Mouse (Mus musculus) cerebellum, postnatal 10 days (tissue): Measurements from ENCODE around the gene Slc39a3.
"Not testable (repeated sequence)": the region's sequence is repeated elsewhere in the genome, so short reads cannot be mapped to it uniquely, and the experiment has no call there.

ENCODE experiments used
- DNase-seq, 2 experiments: peaks; one replicate each; pipeline ENCODE4 v3.0.0; 2021; ENCODE audit warnings: mixed read lengths in 2 of 2

Slc39a3 gene

DNA sequence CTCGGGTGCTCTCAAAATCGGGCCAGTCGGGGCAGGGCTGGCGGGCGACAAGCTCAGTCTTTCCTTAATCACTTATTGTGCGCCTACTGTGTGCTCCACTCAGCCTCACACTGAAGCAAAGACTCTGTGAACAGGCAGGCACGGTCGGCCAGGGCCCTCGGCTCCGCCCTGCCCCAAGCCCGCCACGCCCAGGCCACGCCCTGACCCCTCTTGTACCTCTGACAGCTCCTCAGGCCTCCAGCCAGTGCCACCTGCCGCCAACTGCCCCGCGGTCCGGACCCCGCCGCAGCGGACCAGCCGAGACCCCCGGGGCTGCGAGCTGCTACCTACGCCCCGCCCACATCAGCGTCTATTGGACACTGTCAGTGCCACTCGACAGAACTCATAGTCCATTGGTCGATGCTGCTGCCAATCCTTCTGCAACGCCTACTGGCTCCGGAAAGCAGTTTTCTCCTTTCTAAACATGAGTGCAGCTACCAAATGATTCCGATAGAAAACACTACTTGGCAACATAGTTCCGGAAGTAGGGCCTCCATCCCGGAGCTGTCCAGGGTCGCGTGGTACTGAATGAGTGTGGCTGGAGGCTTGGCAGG is at the start of gene Slc39a3:
Gene Slc39a3, minus strand, starts transcription at position 439 of the 593 bp plus-strand sequence.
- peak; percentile 99 to 100 for DNase-seq

DNA sequence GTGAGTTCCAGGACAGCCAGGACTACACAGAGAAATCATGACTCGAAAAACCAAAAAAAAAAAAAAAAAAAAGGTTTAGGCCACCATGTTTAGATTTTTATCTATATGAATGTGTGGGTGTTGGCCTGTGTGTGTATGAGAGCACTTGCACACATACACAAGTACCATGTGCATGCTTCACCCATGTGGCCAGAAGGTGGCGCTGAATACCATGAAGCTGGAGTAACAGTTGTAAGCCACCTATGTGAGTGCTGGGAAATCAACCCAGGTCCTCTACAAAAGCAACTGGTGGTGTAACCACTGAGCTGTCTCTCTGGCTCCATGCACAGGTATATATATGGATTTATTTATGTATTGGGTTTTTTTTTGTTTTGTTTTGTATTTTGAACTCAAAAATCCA is 49.8 kb upstream of the Slc39a3 start:
- peak; percentile 44 for DNase-seq

DNA sequence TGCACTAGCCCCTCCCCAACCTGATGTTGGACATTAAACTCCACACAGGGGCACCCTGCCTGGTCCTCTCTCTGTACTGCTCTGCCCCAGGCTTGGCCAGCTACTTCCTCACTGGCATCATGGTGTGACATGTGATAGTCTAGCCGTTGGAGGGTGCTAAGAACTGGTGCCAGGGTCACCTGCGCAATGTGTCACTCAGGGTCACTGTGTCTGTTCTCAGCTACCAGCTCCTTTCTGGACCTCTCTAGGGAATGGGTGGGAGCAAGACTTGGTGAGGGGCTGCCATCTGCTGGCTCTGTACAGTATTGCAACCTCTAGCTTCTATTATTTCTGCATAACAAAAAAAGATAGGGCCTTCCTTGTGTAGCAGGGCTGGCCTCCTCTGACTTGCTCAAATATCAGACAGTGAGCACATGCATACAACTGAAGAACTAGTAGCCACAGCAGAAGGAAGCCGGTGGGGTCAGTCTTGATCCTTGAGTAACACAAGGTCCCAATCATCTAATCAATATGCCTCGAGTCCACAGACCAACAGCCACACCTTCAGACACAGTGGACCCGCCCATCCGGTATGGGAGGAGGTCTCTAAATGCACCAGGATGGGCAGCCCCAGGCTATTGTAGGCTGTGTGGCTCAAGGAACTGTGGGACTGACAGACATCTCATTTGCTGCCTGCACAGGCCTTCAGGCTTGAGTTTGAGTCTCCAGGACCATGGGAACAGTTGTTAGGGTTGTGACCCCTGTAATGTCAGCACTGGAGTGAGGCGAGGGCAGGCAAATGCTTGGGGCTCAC is 45.1 kb upstream of the Slc39a3 start:
- peak; percentile 80 to 88 for DNase-seq

DNA sequence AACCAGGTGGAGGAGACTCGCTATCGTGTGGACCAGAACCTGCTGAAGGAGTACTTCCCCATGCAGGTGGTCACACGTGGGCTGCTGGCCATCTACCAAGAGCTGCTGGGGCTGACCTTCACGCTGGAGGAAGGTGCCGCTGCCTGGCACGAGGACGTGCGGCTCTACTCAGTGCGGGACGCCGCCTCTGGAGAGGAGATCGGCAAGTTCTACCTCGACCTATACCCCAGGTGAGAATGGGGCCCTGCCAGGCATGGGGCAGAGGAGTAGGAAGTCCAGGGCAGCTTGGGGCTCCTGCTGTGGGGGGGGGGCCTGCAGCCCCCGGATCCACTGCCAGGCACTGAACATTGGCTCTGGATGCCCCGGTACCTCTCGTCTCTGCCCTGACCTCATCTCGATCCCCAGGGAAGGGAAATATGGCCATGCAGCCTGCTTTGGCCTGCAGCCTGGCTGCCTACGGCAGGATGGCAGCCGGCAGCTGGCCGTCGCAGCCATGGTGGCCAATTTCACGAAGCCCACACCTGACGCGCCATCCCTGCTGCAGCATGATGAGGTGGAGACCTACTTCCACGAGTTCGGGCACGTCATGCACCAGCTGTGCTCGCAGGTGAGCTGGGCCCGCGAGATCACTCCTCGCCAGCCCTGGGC is 42.9 kb upstream of the Slc39a3 start:
- DNase-seq = peak; percentile 74 to 78

DNA sequence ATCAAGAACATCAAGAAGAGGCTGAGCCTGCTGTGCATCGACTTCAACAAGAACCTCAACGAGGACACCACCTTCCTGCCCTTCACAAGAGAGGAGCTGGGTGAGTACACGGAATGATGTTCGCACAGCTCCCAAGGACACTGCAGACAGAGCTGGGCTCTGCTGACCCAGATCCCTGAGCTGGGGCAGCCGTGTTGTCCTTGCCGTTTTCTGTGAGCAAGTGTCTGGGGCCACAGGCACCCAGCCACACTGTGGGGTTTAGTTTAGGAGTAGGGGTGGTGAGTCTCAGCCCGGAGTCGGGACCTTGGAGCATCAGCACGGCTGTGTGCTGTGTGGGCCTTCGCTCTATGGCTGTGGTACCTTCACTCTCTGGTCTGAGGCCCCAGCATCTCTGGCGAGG is 40.7 kb upstream of the Slc39a3 start:
- DNase-seq = no peak

DNA sequence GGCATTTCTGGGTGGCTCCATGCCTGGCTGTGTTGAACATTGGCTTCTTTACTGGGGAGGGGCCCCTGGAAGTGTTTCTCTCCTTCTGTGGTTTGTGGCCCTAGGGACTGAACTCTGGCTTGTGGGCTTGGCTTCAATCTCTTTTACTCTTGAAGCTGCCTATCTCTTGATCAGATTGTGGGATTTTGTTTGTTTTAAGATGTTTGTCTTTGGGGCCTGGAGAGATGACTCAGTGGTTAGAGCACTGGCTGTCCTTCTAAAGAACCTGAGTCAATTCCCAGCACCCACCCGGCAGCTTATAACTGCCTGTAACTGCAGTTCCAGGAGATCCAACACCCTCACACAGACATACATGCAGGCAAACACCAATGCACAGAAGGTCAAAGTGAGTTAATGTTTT is 39.1 kb upstream of the Slc39a3 start:
- no peak for DNase-seq

DNA sequence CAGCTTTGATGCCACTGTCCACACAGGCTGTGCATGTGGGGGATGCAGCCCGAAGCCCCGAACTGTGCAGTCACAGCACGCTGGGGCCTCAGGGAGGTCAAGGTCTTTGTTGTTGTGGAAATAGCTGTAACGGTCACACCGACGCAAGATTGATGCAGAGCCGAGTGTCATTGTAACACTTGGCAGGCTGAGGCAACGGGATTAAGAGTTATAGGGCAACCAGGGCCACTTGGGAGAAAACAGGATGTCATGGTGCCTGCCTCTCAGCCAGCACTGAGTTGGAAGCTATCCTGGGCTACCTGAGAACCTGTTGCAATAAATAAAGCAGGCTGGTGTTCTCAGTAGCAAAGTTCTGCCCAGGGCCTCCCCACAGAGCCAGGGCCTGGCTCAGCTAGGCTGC is 38.5 kb upstream of the Slc39a3 start:
- no peak for DNase-seq

DNA sequence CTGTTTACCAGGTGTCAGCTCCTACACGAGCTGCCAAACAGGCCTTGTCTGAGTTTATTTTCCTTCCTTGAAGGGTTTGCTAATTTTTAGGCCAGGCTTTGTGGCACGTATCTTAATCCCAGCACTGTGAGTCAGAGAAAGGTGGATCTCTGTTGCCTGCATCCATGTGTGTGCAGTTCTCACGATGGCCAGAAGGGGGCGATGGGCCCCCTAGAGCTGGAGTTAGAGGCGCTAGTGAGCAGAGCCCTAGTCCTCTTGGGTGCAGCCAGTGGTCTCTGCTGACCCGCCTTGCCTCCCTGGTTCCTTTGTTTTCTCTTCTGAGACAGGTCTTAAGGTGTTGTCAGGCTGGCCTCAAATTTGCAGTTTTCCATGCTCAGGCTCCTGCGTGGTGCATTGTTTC is 36.2 kb upstream of the Slc39a3 start:
- peak; percentile 46 to 50 for DNase-seq

DNA sequence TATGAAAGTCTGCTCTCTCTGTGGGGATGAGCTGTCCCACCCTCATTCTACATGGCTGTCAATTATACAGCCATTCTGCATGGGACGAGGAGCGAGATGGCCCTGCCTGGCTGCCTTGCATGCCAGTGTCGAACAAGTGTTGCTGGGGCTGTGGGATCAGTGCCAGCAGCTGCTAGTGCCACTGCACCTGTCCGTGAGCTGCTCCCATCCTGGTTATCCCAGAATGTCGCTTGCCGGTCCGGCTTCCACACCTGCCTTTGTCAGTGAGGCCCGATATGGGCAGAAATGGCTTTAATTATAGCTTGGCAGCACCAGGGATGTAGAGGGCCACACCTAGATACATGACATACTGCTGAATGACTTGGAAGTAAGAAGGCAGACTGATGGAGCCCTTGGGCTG is 35.1 kb upstream of the Slc39a3 start:
- DNase-seq = no peak

DNA sequence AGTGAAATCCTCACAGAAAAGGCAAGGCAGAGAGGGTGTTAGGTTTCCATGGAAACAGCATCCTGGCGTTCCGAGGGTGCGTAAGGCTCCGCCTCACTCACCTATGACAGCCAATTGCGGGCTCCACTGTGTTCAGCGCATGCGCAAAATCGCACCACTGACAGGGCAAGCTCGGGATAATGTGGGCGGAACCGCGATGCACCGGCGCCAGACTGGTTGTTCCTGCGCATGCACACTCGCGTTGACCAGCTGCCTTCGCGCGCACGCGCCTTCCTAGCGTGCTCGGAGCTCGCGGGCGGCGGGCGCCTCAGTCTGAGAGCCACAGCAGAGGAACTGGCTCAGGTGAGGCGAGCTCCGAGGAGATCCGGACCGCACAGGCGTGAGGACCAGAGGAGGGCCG is 32.6 kb upstream of the Slc39a3 start, which contains the start of gene Thop1:
Gene Thop1, plus strand, starts transcription at position 200 of the 400 bp plus-strand sequence.
- DNase-seq = peak; percentile 97 to 99

DNA sequence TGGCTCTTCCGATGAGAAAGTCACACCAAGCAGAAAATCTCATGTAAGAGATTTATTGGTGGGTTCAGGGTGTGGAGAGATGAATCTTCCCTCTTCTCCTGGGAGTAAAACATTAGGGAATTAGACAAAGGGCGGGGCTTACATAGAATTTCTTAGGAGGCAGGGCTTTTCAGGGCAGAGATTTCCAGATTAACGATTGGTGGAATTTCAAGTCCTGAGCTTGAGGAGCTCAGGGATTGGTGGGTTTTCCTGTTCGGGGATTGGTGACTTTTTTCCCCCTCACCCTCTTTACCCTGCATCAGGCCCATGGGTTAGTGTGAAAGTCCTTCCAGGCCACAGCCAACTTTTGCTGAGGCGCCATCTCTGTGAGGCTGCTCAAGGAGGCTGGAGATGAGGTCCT is 31.5 kb upstream of the Slc39a3 start:
- no peak for DNase-seq

DNA sequence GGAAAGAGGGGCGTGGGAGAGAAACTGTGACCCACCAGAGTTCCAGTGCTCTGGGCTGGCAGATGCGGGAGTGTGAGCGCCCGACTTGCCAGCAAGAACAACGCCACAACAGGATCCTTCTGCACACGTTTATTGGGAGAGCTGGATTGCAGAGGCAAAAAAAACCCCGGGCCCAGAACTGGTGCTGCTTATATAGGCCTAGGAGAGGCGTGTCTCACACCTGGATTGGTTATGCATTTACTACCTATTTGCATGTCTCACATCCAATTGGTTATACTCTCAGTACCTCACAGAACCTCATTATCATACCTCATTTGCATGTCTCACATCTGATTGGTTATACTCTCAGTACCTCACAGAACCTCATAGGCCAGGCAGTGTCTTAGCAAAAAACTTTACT is 27.3 kb upstream of the Slc39a3 start:
- DNase-seq = not testable (repeated sequence)

DNA sequence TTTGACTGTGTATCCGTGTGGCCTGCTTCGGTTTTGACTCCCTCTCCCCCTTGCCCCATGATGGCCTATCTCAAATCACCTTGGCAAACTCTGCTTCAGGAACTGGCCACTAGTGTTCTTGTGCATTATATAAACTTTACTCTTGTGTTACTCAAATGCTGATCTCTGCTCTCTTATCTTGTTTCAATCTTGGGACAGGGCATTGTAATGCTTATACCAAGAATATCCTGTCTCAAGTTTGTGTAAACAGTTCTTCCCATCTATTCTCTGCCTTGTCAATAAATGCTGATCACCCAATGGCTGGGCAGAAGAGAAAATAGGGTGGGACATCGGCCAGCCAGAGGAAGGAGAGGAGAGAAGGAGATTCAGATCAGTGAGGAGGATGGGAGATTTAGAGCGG is 25.5 kb upstream of the Slc39a3 start:
- no peak for DNase-seq

DNA sequence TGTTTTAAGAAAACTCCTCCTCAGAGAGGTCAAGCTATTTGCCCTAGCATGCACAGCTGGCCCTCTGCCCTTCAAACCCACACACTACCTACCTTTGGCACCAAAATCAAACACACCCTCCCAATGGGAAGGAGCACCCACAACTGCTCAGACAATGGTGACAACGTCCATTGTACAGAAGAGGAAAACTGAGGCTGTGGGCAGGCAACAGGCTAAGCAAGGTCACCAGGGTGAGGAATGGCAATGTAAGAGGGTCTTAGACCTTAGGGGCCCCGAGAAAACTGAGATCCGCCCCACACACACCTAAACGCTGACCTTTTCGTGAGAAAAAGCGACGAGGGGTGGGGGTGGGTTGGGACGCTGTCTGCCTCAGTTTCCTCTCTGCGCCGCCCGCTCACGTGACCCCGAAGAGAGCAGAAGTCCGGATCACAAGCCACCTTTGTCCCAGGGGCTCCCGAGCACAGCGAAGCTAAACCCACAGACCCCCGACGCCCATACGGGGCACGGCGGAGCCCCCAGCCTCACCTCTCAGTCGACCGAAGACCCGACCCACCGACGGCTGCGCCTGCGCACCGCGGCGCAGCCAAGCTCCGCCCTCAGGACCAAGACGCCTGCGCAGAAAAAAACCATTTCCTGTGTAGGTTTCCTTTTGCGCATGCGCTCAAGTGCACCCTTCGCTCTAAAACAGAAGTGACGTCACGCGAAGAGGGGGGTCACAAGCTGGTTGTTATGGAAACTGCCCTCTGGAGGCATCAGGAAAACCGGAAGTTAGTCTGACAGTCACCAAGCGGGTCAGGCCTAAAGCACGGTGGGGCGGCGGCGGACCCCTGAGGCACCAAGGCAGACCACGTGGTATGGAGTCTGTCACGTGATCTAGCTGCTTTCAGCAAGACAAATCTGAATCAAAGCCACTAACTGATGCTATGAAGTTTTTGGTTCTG is 22.6 kb upstream of the Slc39a3 start, which contains the start of gene Sgta:
Gene Sgta, minus strand, starts transcription at position 579 of the 941 bp plus-strand sequence.
- DNase-seq = peak; percentile 100

DNA sequence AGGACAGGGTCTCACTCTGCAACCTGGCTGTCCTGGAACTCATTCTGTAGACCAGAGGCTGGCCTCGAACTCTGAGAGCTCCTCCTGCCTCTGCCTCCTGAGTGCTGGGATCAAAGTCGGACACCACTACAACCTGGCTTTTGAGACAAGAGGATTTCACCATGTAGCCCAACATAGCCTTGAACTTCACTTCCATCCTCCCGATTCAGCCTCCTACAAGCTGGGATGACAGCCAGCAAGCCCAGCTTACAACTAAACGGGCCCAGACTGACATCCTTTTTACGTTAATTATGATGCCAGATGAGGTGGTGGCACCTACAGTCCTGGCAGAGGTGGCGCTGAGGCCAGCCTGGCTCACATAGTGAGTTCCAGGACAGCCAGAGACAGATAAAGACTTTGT is 21.7 kb upstream of the Slc39a3 start:
- DNase-seq = no peak

DNA sequence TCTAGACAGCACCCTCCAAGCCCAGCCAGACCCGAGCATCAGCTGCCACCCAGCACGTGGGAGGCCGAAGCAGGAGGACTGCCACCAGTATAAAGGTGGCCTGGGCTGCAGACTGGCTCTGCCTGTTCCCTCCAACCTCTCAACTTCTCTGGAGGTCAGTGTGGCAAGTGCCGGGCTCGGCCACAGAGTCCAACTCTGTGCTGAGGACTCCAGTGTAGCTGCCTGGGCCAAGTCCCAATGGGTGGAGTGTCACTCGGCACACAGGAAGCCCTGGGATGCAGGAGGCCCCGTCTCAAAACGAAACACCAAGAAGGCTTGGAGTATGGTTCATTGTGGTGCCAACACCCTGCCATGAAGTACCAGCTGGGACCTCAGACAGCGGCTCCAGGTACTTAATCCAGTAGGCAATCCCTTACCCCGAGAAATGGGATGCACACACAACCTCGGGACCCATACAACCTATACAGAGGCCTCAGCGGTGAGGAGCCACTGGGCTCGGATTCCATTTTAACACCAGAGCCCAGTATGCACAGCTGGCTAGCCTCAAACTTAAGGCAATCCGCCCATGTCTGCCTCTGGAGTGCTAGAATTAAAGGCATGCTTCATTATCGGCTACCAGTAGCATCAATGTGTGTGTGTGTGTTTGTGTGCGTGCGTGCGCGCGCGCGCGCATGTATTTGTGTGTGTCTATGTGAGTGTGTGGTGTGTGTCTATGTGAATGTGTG is 20.3 kb upstream of the Slc39a3 start:
- DNase-seq = no peak

DNA sequence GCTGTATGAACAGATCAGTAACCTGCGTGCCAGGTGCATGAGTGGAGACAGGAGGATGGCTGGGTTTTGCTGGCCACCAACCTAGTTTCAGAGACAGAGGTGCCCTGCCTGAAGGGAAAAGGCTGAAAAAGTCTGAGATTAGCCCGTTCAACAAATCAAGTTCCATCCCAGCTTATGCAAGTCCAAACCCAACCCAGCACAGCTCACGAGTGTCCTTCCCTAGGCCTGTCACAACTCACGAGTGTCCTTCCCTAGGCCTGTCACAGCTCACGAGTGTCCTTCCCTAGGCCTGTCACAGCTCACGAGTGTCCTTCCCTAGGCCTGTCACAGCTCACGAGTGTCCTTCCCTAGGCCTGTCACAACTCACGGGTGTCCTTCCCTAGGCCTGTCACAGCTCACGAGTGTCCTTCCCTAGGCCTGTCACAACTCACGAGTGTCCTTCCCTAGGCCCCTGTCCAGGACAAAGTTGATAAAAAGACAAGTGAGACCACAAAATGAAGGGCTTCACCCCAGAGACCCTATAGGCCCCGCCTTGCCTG is 18.6 kb upstream of the Slc39a3 start:
- DNase-seq = not testable (repeated sequence)

DNA sequence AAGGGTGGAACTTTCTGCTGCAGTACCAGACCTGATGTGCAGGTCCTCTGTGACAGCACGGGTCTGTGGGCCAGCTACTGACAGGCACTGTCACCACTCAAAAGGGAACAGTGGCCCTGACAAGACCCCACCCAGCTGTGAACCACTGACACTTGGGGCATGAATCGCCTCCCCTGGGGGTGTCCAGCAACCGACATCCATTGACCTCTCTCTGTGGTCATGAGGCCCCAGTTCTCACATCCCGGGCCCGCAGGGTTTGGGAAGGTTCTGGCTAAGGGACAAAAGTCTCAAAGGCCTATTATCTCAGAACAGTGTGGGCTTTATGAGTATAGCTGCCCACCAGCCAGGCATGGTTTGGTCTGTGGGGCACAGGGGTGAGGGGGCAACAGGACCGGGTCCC is 17.9 kb upstream of the Slc39a3 start:
- no peak for DNase-seq

DNA sequence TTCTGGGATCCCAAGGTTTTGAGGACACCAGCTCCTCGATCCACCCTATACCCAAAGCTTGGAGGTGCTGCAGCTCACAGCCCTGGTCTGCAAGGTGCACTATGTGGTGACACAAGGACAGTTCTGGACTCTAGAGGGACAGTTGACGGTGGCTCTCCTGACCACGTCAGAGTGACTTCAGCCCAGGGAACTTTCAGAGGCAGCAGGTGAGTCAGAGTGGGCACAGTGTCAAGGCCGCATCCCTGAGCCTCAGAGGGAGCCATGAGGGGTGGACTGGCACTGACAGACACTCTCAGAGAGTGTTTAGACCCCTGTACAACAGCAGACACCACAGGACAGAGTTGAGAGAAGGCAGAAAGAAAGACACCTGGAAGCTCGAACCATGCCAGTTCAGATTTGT is 15.4 kb upstream of the Slc39a3 start:
- no peak for DNase-seq

DNA sequence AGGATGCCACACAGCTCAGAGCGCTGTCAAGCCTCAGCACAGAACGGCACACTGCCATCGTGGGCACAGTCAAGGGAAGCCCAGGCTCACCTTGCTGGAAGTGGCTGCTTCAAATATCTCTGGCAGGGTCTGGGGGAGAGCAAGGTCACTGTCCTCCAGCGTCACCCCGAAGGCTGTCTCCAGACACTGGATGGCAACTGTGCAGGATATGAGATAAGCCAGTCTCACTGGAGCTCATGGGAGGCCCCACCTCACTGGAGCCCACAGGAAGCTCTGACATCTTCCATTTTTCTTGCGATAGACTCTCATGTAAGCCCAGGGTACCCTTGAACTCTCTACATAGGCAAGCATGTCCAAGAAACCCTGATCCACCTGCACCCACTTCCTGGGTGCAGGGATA is 13.9 kb upstream of the Slc39a3 start:
- no peak for DNase-seq

DNA sequence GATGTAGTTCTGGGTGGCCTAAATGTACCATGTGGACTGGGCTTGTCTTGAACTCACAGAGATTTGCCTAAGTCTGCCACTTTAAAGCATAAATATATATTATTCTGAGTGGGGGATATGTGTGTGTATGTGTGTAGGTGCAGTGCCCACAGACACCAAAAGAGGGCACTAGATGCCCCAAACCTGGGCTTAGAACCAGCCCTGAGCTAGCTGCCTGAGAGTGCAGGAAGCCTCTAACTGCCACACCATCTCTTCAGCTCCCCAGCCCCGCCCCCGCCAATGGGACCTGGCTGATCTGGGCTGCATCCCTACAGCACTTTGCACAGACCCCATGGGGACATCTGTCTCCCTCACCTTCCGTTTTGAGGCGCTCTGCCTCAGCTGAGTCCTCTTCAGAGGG is 13.4 kb upstream of the Slc39a3 start:
- peak; percentile 47 for DNase-seq

DNA sequence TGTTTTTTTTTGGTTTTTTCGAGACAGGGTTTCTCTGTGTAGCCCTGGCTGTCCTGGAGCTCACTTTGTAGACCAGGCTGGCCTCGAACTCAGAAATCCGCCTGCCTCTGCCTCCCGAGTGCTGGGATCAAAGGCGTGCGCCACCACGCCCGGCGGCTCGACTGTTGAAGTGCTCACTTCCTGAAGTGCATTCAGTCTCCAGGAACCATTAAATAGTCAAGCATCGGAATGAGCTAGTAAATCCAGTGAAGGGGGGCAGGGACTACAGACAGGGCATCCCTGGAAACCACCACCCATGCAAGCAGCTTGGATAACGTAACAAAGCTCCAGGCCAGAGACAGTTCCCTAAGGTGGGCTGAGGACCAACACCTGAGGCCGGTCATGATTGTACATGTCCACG is 8.0 kb upstream of the Slc39a3 start:
- DNase-seq = not testable (repeated sequence)
